9 mouse cellular contexts compared by ENCODE assay signal in the genomic region with DNA sequence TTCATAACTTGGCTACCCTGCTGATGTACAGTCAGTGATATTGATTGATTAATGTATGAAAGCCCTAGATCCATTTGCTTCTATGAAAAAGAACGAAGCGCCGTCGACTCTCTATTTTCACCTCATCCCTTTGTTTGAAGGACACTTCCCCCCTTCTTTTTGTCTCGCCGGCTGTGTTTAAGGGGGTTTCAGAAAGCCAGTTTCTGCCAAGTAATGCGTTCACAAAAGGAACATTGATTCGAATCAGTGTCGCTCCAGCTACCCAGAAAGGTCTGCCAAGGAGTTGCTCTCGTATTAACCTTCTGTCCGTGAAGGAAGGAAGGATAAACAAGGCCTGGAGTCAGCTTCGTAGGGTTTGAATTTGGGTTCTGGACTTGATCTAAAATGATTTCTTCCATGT.
A peak's percentile ranks its signal among the peaks of the same experiment; 100 is the strongest.
DNase-seq lines count a peak whose midpoint lies in the region; ATAC-seq lines count a peak whose summit lies in the region.
"Had no signal": no experiment of that assay in that cellular context is flagged by ENCODE, and none has a peak within 500 bp of the region (broad histone marks: within the 10 kb centered on the region; RNA-seq: fewer than 3 reads in every experiment).

No protein-coding gene starts in this region.

- no peak for DNase-seq in heart, adult 18-20 months
- peak; percentile 47 for DNase-seq in embryonic facial prominence, embryonic 14.5 days (ENCODE audit: low spot score)
- DNase-seq in urinary bladder, adult 2 months (ENCODE audit: low spot score), result no peak
- DNase-seq in adrenal gland, postnatal 4 days (ENCODE audit: low spot score in 2 of 2), result no peak

- no peak overlapping the region for H3K9ac ChIP-seq in heart, embryonic 15.5 days
- H3K9ac ChIP-seq in embryonic facial prominence, embryonic 14.5 days (ENCODE audit: low read depth, low read length), result no peak overlapping the region
- H3K9ac ChIP-seq in hindbrain, embryonic 13.5 days, result no peak overlapping the region
- no peak overlapping the region for H3K9ac ChIP-seq in neural tube, embryonic 14.5 days (replicated peaks; ENCODE audit: low read depth, low read length)
- H3K9ac ChIP-seq: liver, embryonic 15.5 days had no signal

- H3K4me2 ChIP-seq in heart, embryonic 15.5 days, result no peak overlapping the region
- H3K4me2 ChIP-seq in embryonic facial prominence, embryonic 14.5 days (ENCODE audit: low read depth, low read length), result no peak overlapping the region
- H3K4me2 ChIP-seq in hindbrain, embryonic 13.5 days, result peak overlapping the region; percentile 13; the same call in 1 of the 2 replicates
- no peak overlapping the region for H3K4me2 ChIP-seq in neural tube, embryonic 14.5 days (ENCODE audit: low read depth, low read length)

- no peaks in the 10 kb centered on the region for H3K9me3 ChIP-seq in heart, embryonic 15.5 days (replicated peaks)
- no peaks in the 10 kb centered on the region for H3K9me3 ChIP-seq in embryonic facial prominence, embryonic 14.5 days (ENCODE audit: control insufficient read depth, low read length)
- H3K9me3 ChIP-seq in hindbrain, embryonic 13.5 days, result no peaks in the 10 kb centered on the region
- no peaks in the 10 kb centered on the region for H3K9me3 ChIP-seq in neural tube, embryonic 14.5 days (ENCODE audit: control insufficient read depth, low read length)
- H3K9me3 ChIP-seq: liver, embryonic 15.5 days had no signal

- H3K27ac ChIP-seq in heart, embryonic 15.5 days, result peak overlapping the region; percentile 20; the same call in 1 of the 2 replicates
- peak overlapping the region; percentile 46; the same call in 1 of the 2 replicates for H3K27ac ChIP-seq in embryonic facial prominence, embryonic 14.5 days (replicated peaks; ENCODE audit: low read depth, low read length)
- peak overlapping the region; percentile 85 for H3K27ac ChIP-seq in hindbrain, embryonic 13.5 days
- 0 out of 2 replicates have a peak overlapping the region, but pooled peaks have one; percentile 39 for H3K27ac ChIP-seq in neural tube, embryonic 14.5 days (ENCODE audit: low read depth, low read length)
- H3K27ac ChIP-seq: liver, embryonic 15.5 days had no signal

- no peak for ATAC-seq in heart, embryonic 15.5 days (replicated peaks; ENCODE audit: insufficient number of reproducible peaks, insufficient read depth, low FRiP score, low read depth)
- ATAC-seq in embryonic facial prominence, embryonic 14.5 days (ENCODE audit: low read depth), result no peak
- no peak for ATAC-seq in hindbrain, embryonic 13.5 days (ENCODE audit: low FRiP score)
- ATAC-seq in neural tube, embryonic 14.5 days (ENCODE audit: low read depth), result no peak

- no peaks in the 10 kb centered on the region for H3K36me3 ChIP-seq in heart, embryonic 15.5 days
- peaks cover 5% of the 10 kb centered on the region; the same call in 1 of the 2 replicates for H3K36me3 ChIP-seq in embryonic facial prominence, embryonic 14.5 days (ENCODE audit: control insufficient read depth, insufficient read depth, low read length)
- no peaks in the 10 kb centered on the region for H3K36me3 ChIP-seq in hindbrain, embryonic 13.5 days
- no peaks in the 10 kb centered on the region for H3K36me3 ChIP-seq in neural tube, embryonic 14.5 days (ENCODE audit: control insufficient read depth, insufficient read depth, low read length)
- H3K36me3 ChIP-seq: liver, embryonic 15.5 days had no signal

- WGBS in heart, embryonic 15.5 days, result 84% methylated on average over 12 of the region's 12 CpGs
- WGBS in embryonic facial prominence, embryonic 14.5 days, result 67% methylated on average over 12 of the region's 12 CpGs
- 22% methylated on average over 12 of the region's 12 CpGs for WGBS in hindbrain, embryonic 13.5 days
- WGBS in neural tube, embryonic 14.5 days, result 22% methylated on average over 12 of the region's 12 CpGs

- no peaks in the 10 kb centered on the region for H3K27me3 ChIP-seq in heart, embryonic 15.5 days
- H3K27me3 ChIP-seq in embryonic facial prominence, embryonic 14.5 days (replicated peaks; ENCODE audit: control insufficient read depth, insufficient read depth, low read length), result no peaks in the 10 kb centered on the region
- 0 out of 2 replicates have a peak, but pooled peaks cover 2% of the 10 kb centered on the region for H3K27me3 ChIP-seq in hindbrain, embryonic 13.5 days
- H3K27me3 ChIP-seq in neural tube, embryonic 14.5 days (ENCODE audit: control insufficient read depth, insufficient read depth, low read length), result no peaks in the 10 kb centered on the region
- H3K27me3 ChIP-seq: CH12.LX; liver, embryonic 15.5 days had no signal

- peaks cover 27% of the 10 kb centered on the region for H3K4me1 ChIP-seq in heart, embryonic 15.5 days (replicated peaks)
- peaks cover 23% of the 10 kb centered on the region for H3K4me1 ChIP-seq in embryonic facial prominence, embryonic 14.5 days (ENCODE audit: control insufficient read depth, insufficient read depth, low read length)
- H3K4me1 ChIP-seq in hindbrain, embryonic 13.5 days (replicated peaks), result peaks cover 75% of the 10 kb centered on the region
- peaks cover 43% of the 10 kb centered on the region for H3K4me1 ChIP-seq in neural tube, embryonic 14.5 days (ENCODE audit: control insufficient read depth, insufficient read depth, low read length)

- H3K4me3 ChIP-seq in heart, embryonic 15.5 days, result no peak overlapping the region
- no peak overlapping the region for H3K4me3 ChIP-seq in embryonic facial prominence, embryonic 14.5 days (ENCODE audit: low read depth, low read length)
- no peak overlapping the region for H3K4me3 ChIP-seq in hindbrain, embryonic 13.5 days
- H3K4me3 ChIP-seq in neural tube, embryonic 14.5 days (ENCODE audit: low read depth, low read length), result no peak overlapping the region
- H3K4me3 ChIP-seq: liver, embryonic 15.5 days had no signal

Comparison
In these comparisons a context has a peak if more than half of its experiments do, and no peak if none do; other contexts are left out.
1. H3K27ac ChIP-seq: peak in every context shown above with its lines; median percentile 85 in hindbrain, embryonic 13.5 days; 46 in embryonic facial prominence, embryonic 14.5 days; 39 in neural tube, embryonic 14.5 days; 20 in heart, embryonic 15.5 days.